14 mouse cellular contexts compared by ENCODE assay signal in the genomic region with DNA sequence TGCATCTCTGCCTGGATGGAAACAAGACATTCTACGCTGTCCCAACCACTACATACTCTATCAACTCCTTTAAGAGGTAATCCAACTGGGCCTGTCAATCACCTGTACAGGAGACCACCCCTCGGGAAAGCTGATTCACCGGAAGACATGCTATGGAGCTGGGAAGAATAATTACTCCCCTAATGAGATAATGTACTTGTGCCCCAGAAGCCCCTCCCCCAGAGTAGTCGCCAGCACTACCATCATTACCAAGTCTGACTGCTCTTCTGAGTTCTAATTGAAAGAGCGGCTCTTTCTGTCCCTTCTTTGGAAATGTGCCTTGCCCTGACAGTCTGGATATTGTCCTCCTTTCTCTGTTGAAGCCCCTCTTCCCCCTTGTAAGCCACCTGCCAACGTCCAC.
"Had no signal": no experiment of that assay in that cellular context is flagged by ENCODE, and none has a peak within 500 bp of the region (broad histone marks: within the 10 kb centered on the region; RNA-seq: fewer than 3 reads in every experiment).

No protein-coding gene starts in this region.

- H3K27ac ChIP-seq: limb, embryonic 10.5 days; lung, embryonic 15.5 days; macrophage; midbrain, embryonic 15.5 days; neural tube, embryonic 12.5 days had no signal

- H3K4me1 ChIP-seq: limb, embryonic 10.5 days had no signal

- H3K9me3 ChIP-seq: limb, embryonic 10.5 days; lung, embryonic 15.5 days; midbrain, embryonic 15.5 days; neural tube, embryonic 12.5 days had no signal

- H3K4me3 ChIP-seq: left cerebral cortex, adult 2 months; limb, embryonic 10.5 days; lung, embryonic 15.5 days; megakaryocyte, embryonic 14.5 days; midbrain, embryonic 15.5 days; neural tube, embryonic 12.5 days had no signal

- H3K27me3 ChIP-seq: lung, embryonic 15.5 days; megakaryocyte, embryonic 14.5 days; midbrain, embryonic 15.5 days; neural tube, embryonic 12.5 days had no signal

- H3K9ac ChIP-seq: lung, embryonic 15.5 days; midbrain, embryonic 15.5 days; neural tube, embryonic 12.5 days had no signal

- H3K4me2 ChIP-seq: liver, embryonic 11.5 days; lung, embryonic 15.5 days; midbrain, embryonic 11.5 days; midbrain, embryonic 15.5 days; neural tube, embryonic 12.5 days had no signal

- DNase-seq: kidney, adult 9 months; kidney, postnatal 10 days; kidney, postnatal 4 days; lung, postnatal 14 days; right cerebral cortex, postnatal 25 days had no signal

- ATAC-seq: midbrain, embryonic 15.5 days had no signal
